Mouse (Mus musculus): ENCODE measurements around the gene Tbrg4.

GRCm38 (mm10) chr11:6639072-6639471 is 13.2 kb upstream of the Tbrg4 start:
- TF ChIP-seq CTCF (IDR thresholded peaks at IDR 0.05; ENCODE audit: borderline replicate concordance, control insufficient read depth, extremely low read depth, insufficient read depth, low read length, poor library complexity): no peak
- TF ChIP-seq POLR2A (IDR thresholded peaks at IDR 0.05; ENCODE audit: control insufficient read depth, extremely low read depth, insufficient read depth, low read length, poor library complexity): no peak

Measured in thymus, adult 2 months (tissue).